Mouse (Mus musculus) neural tube, embryonic 11.5 days (tissue): ENCODE measurements at regions not wholly inside any gene's neighbourhood (a gene's known extent, or its start where the extent isn't known, plus 50 kb on each side); places are given as distances from the start of the nearest gene placed in this dataset.

ENCODE experiments used
- ATAC-seq: fragments of 200-750 bp; cut with Nextera tagmentation; 2 replicates; pipeline ENCODE4 v1.8.0; 2017; ENCODE audit warnings: moderate number of reproducible peaks, mild to moderate bottlenecking, moderate TSS enrichment, moderate library complexity; ENCODE audit not compliant: insufficient read depth, low FRiP score, low TSS enrichment
- DNase-seq: peaks from one replicate; pipeline ENCODE4 v3.0.0-alpha.2; 2015; ENCODE audit warnings: low spot score
- H3K27ac ChIP-seq: fragments of 300-500 bp; sonication (generic); 2 replicates; pipeline ENCODE4 v1.5.1; 2014; ENCODE audit warnings: low read depth, mild to moderate bottlenecking, low read length
- H3K27me3 ChIP-seq: fragments of 300-500 bp; sonication (generic); 2 replicates; pipeline ENCODE4 v1.6.1; 2014; ENCODE audit warnings: mild to moderate bottlenecking, low read length, mixed read lengths; ENCODE audit not compliant: control insufficient read depth, insufficient read depth
- H3K36me3 ChIP-seq: fragments of 300-500 bp; sonication (generic); 2 replicates; pipeline ENCODE4 v1.6.1; 2014; ENCODE audit warnings: mild to moderate bottlenecking, low read length, moderate library complexity, mixed read lengths; ENCODE audit not compliant: control insufficient read depth, insufficient read depth
- H3K4me1 ChIP-seq: fragments of 300-500 bp; sonication (generic); 2 replicates; pipeline ENCODE4 v1.6.1; 2014; ENCODE audit warnings: low read length, mixed read lengths; ENCODE audit not compliant: control insufficient read depth, insufficient read depth
- H3K4me2 ChIP-seq: fragments of 300-500 bp; sonication (generic); 2 replicates; pipeline ENCODE4 v1.6.1; 2014; ENCODE audit warnings: low read depth, mild to moderate bottlenecking, moderate library complexity
- H3K4me3 ChIP-seq: fragments of 300-500 bp; sonication (generic); 2 replicates; pipeline ENCODE4 v1.5.1; 2014; ENCODE audit warnings: low read depth, low read length
- H3K9ac ChIP-seq: fragments of 300-500 bp; sonication (generic); 2 replicates; pipeline ENCODE4 v1.6.1; 2014; ENCODE audit warnings: mild to moderate bottlenecking, low read length
- H3K9me3 ChIP-seq: fragments of 300-500 bp; sonication (generic); 2 replicates; pipeline ENCODE4 v1.6.1; 2016; ENCODE audit warnings: low read length; ENCODE audit not compliant: control insufficient read depth
- WGBS: fragments of 180-500 bp; shearing (Covaris S2); extraction: QIAGEN DNeasy Blood & Tissue Kit; methylation state at CpG from one replicate; pipeline ENCODE4 v1.1.7; 2014; 5-methylcytosine and 5-hydroxymethylcytosine counted together

DNA sequence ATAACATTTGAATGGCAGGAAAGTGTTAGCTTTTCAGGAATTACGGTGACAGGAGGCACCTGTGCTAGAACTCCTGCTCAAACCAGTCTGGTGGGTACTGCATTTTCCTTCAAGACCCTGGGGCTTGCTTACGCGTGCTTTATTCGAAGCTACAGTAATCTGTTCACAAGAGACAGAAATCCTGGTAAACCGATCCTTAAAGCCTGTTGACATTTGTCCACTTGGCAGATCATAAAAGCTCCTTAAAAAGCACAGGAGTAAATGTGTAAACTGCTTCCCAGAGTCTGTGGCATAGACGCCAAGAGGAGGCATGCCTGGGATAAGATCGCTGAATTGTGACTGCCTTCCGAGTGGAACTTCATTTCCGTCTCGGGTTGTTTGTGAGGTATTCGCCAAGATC lies 130.5 kb downstream of the Rpl36a-ps1 start:
- no peaks in the 10 kb centered on the region for H3K27me3 ChIP-seq
- no peak overlapping the region for H3K9ac ChIP-seq
- H3K4me3 ChIP-seq: no peak overlapping the region
- no peak overlapping the region for H3K4me2 ChIP-seq
- 86% methylated on average over 11 of the region's 11 CpGs for WGBS
- DNase-seq (no peak), ATAC-seq (no peak)
- H3K36me3 ChIP-seq: no peaks in the 10 kb centered on the region
- no peaks in the 10 kb centered on the region for H3K9me3 ChIP-seq
- no peak overlapping the region for H3K27ac ChIP-seq
- H3K4me1 ChIP-seq: no peaks in the 10 kb centered on the region

- DNase-seq: peak; percentile 14
- no peak overlapping the region for H3K27ac ChIP-seq
- no peak overlapping the region for H3K9ac ChIP-seq
- H3K27me3 ChIP-seq: no peaks in the 10 kb centered on the region
- H3K4me2 ChIP-seq: no peak overlapping the region
- peak; percentile 71 for ATAC-seq
- no peaks in the 10 kb centered on the region for H3K36me3 ChIP-seq
- 53% methylated on average over 5 of the region's 5 CpGs for WGBS
- H3K4me1 ChIP-seq: no peaks in the 10 kb centered on the region
- H3K9me3 ChIP-seq: no peaks in the 10 kb centered on the region
- H3K4me3 ChIP-seq: no peak overlapping the region
Observed at GRCm38 (mm10) chr14:98862095-98862735, 131.9 kb downstream of the Rpl36a-ps1 start.

- no peak for ATAC-seq
- no peaks in the 10 kb centered on the region for H3K27me3 ChIP-seq
- WGBS: 78% methylated on average over 7 of the region's 7 CpGs
Observed at GRCm38 (mm10) chr14:98858801-98859200, 135.3 kb downstream of the Rpl36a-ps1 start.

DNA sequence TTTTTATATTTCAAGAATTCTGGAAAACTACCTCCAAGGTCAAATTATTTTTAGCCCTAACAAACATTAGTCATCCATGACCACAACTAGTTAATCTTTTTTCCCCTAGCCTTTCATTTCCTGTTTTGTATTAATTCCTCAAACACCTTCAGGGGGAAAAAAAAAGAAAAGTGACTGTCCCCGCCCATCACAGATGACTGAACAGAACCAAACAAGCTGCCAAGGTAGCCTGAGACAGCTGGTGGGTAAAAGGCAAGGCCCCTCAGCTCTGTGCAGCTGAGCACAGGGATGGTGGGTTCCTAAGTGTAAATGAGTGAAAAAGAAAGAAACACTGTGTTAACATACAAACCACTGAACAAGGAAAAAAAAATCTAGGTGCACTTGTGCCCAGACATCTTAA lies 145.6 kb downstream of the Rpl36a-ps1 start:
- Histone ChIP-seq H3K27me3 (no peaks in the 10 kb centered on the region), H3K36me3 (no peaks in the 10 kb centered on the region), H3K9me3 (no peaks in the 10 kb centered on the region), H3K27ac (no peak overlapping the region), H3K4me1 (no peaks in the 10 kb centered on the region), H3K4me2 (no peak overlapping the region), H3K4me3 (no peak overlapping the region), H3K9ac (no peak overlapping the region)
- WGBS: 89% methylated on average over 1 of the region's 1 CpGs
- DNase-seq: no peak
- no peak for ATAC-seq

More at GRCm38 (mm10) chr14:98858801-98859200, 135.3 kb downstream of the Rpl36a-ps1 start:
- Histone ChIP-seq H3K4me1 (no peaks in the 10 kb centered on the region), H3K4me3 (no peak overlapping the region), H3K27ac (no peak overlapping the region), H3K9me3 (no peaks in the 10 kb centered on the region), H3K36me3 (no peaks in the 10 kb centered on the region), H3K9ac (no peak overlapping the region), H3K4me2 (no peak overlapping the region)
- no peak for DNase-seq

- WGBS: 86% methylated on average over 2 of the region's 2 CpGs
- DNase-seq: no peak
Observed at GRCm38 (mm10) chr14:98844221-98844620, 149.9 kb downstream of the Rpl36a-ps1 start.

GRCm38 (mm10) chr14:98834316-98834715 lies 159.8 kb downstream of the Rpl36a-ps1 start:
- Histone ChIP-seq H3K4me2 (no peak overlapping the region), H3K4me3 (no peak overlapping the region), H3K27ac (no peak overlapping the region), H3K27me3 (no peaks in the 10 kb centered on the region), H3K4me1 (no peaks in the 10 kb centered on the region), H3K9me3 (no peaks in the 10 kb centered on the region), H3K36me3 (no peaks in the 10 kb centered on the region), H3K9ac (no peak overlapping the region)
- DNase-seq: no peak
- WGBS: 80% methylated on average over 5 of the region's 5 CpGs
- no peak for ATAC-seq

More at GRCm38 (mm10) chr14:98844221-98844620, 149.9 kb downstream of the Rpl36a-ps1 start:
- Histone ChIP-seq H3K27ac (no peak overlapping the region), H3K27me3 (no peaks in the 10 kb centered on the region), H3K4me3 (no peak overlapping the region), H3K4me1 (no peaks in the 10 kb centered on the region), H3K4me2 (no peak overlapping the region), H3K9ac (no peak overlapping the region), H3K9me3 (no peaks in the 10 kb centered on the region), H3K36me3 (no peaks in the 10 kb centered on the region)
- ATAC-seq: no peak

- no peaks in the 10 kb centered on the region for H3K36me3 ChIP-seq
- ATAC-seq: peak; percentile 66
- H3K4me3 ChIP-seq: no peak overlapping the region
- 56% methylated on average over 13 of the region's 13 CpGs for WGBS
- H3K9me3 ChIP-seq: no peaks in the 10 kb centered on the region
- no peak overlapping the region for H3K4me2 ChIP-seq
- H3K27ac ChIP-seq: no peak overlapping the region
- no peaks in the 10 kb centered on the region for H3K27me3 ChIP-seq
- H3K9ac ChIP-seq: no peak overlapping the region
- DNase-seq: no peak
- H3K4me1 ChIP-seq: no peaks in the 10 kb centered on the region
Observed at GRCm38 (mm10) chr14:98833230-98833999, 160.7 kb downstream of the Rpl36a-ps1 start.

DNA sequence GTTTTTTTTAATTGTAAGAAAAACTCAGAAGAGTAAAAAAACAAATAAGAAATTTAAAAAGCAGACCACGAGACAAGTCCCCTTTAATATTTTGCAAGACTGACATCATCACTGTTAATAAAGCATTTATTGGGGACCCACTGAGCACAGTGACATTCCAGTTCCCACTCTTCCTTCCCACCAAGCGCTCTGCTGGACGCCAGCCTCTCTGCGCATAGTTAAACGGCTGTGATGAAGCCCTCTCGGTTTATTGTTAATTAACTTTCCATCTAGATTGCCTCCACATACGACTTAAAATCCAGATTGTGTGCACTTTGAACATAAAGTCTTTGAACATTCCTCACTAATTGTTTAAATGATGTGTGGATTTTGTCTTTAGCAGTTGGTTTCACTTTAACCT lies 161.7 kb downstream of the Rpl36a-ps1 start:
- no peak overlapping the region for H3K4me2 ChIP-seq
- no peaks in the 10 kb centered on the region for H3K4me1 ChIP-seq
- WGBS: 50% methylated on average over 7 of the region's 7 CpGs
- no peaks in the 10 kb centered on the region for H3K36me3 ChIP-seq
- H3K27ac ChIP-seq: no peak overlapping the region
- DNase-seq (no peak), ATAC-seq (no peak)
- H3K27me3 ChIP-seq: no peaks in the 10 kb centered on the region
- H3K4me3 ChIP-seq: no peak overlapping the region
- no peak overlapping the region for H3K9ac ChIP-seq
- H3K9me3 ChIP-seq: no peaks in the 10 kb centered on the region
